Mouse (Mus musculus) brain, embryonic 14.5 days (tissue): ENCODE measurements at regions not wholly inside any gene's neighbourhood (a gene's known extent, or its start where the extent isn't known, plus 50 kb on each side); places are given as distances from the start of the nearest gene placed in this dataset.

ENCODE experiments used
- CTCF ChIP-seq: fragments of 200-500 bp; IDR thresholded peaks from 2 replicates; pipeline ENCODE4 v1.5.1; 2012; ENCODE audit warnings: inconsistent platforms, mild to moderate bottlenecking, moderate library complexity, borderline replicate concordance; ENCODE audit not compliant: insufficient read depth, insufficient read length; ENCODE audit errors: extremely low read depth
- POLR2A ChIP-seq: fragments of 200-500 bp; IDR thresholded peaks from 2 replicates; pipeline ENCODE4 v1.6.1; 2012; ENCODE audit warnings: mild to moderate bottlenecking, inconsistent platforms, borderline replicate concordance; ENCODE audit not compliant: poor library complexity, insufficient read depth, insufficient read length, severe bottlenecking; ENCODE audit errors: extremely low read depth

DNA sequence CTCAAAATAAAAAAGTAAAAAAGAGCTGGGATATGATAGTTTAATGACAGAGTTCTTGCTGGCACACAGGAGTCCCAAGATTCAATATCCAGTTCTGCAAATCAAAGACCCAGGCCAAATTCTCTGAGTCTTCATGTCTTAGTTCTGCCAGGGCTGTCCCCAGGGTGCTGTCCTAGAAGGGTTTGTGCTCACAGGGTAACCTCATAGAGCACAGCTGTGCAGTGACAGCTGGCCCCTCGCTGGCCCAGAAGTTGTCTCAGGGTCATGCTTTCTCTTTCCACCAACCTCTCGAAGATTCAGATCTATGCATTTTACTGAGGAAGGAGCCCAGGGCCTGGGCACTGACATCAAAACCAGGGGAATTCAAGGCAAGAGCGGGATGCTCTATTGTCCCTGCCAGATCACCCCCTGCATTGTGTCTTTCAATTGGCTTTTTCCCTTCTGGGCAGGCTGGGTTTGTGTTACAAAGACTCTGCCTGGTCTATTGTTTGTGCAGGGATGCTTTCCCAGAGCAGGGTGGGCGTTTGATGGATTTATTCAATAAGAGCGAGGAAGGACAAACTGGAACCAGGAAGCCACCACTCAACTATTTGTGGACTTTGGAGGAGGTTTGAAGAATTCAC lies 121.9 kb upstream of the Serp2 start:
- no peak for TF ChIP-seq CTCF
- no peak for TF ChIP-seq POLR2A
